Mouse (Mus musculus) brain, embryonic 18.5 days (tissue): ENCODE results near the gene Trim21.

ENCODE experiments used
- DNase-seq: peaks from one replicate; pipeline ENCODE4 v3.0.0-alpha.2; 2012; ENCODE audit warnings: low read depth, low spot score

Trim21 gene

DNA sequence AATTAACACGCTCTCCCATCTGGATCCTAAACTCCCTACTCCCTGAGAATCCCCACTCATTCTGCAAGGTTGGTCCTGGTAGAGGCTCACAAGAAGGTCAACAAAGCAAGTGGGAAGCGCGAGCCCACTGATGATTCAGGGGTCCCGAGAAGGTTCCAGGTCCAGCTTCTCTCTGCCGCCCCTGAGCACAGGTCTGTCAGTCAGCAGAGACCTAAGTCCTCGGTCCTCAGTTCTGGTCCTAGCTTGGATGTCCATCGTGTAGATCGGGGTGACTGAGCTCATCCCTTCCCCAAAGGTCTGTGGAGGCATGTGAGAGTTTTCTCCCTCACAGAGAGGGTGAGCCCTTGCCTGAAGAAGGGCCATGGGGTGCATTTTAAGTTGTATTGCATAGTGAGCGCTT is 57.2 kb downstream of the Trim21 start:
- DNase-seq = no peak
